Mouse (Mus musculus): Measurements from ENCODE around the gene Olfr1233. TPM values are rescaled to one million over a fixed set of nuclear protein-coding genes. Genes with fewer than 3 reads are reported as not detected.

The Olfr1233 gene
- polyA plus RNA-seq (2017; shearing (Covaris generic)), result not detected

GRCm38 (mm10) chr2:89342298-89342697, at the start of gene Olfr1233:
Olfr1233 (minus strand) TSS chr2:89342398.

GRCm38 (mm10) chr2:89364765-89365164, 22.6 kb upstream of the Olfr1233 start, which contains the start of gene Olfr1234:
Olfr1234 (minus strand) TSS chr2:89364865.

GRCm38 (mm10) chr2:89329575-89329974, 12.6 kb downstream of the Olfr1233 start, which contains the start of gene Olfr1232:
Olfr1232 (minus strand) TSS chr2:89329675.

GRCm38 (mm10) chr2:89306974-89307373, 35.2 kb downstream of the Olfr1233 start, which contains the start of gene Olfr1231:
Olfr1231 (minus strand) TSS chr2:89307074.

GRCm38 (mm10) chr2:89297168-89297567, 45.0 kb downstream of the Olfr1233 start, which contains the start of gene Olfr1230:
Olfr1230 (minus strand) TSS chr2:89297268.

GRCm38 (mm10) chr2:89287914-89288313, 54.3 kb downstream of the Olfr1233 start, which contains the start of gene Olfr1229:
Olfr1229 (minus strand) TSS chr2:89288014.

Other genes with a start within 250 kb of the Olfr1233 start
- gene Olfr1220, start 235.6 kb downstream of the Olfr1233 start, polyA plus RNA-seq (2017; shearing (Covaris generic)), result not detected
- not detected for gene Olfr1221, start 225.1 kb downstream of the Olfr1233 start, polyA plus RNA-seq (2017; shearing (Covaris generic))
- gene Olfr1222, start 209.3 kb downstream of the Olfr1233 start, polyA plus RNA-seq (2017; shearing (Covaris generic)), result not detected
- not detected for gene Olfr1223, start 190.8 kb downstream of the Olfr1233 start, polyA plus RNA-seq (2017; shearing (Covaris generic))
- gene Olfr1224-ps1, start 178.3 kb downstream of the Olfr1233 start, polyA plus RNA-seq (2017; shearing (Covaris generic)), result not detected
- gene Olfr1225, start 167.7 kb downstream of the Olfr1233 start, polyA plus RNA-seq (2017; shearing (Covaris generic)), result not detected
- gene Olfr1226, start 142.3 kb downstream of the Olfr1233 start, polyA plus RNA-seq (2017; shearing (Covaris generic)), result not detected
- gene Olfr1228, start 88.3 kb downstream of the Olfr1233 start, polyA plus RNA-seq (2017; shearing (Covaris generic)), result not detected
- gene Olfr1229, start 54.4 kb downstream of the Olfr1233 start, polyA plus RNA-seq (2017; shearing (Covaris generic)), result not detected
- gene Olfr1230, start 45.1 kb downstream of the Olfr1233 start, polyA plus RNA-seq (2017; shearing (Covaris generic)), result not detected
- not detected for gene Olfr1231, start 35.3 kb downstream of the Olfr1233 start, polyA plus RNA-seq (2017; shearing (Covaris generic))
- gene Olfr1232, start 12.7 kb downstream of the Olfr1233 start, polyA plus RNA-seq (2017; shearing (Covaris generic)), result not detected
- not detected for gene Olfr1234, start 22.5 kb upstream of the Olfr1233 start, polyA plus RNA-seq (2017; shearing (Covaris generic))
- gene Olfr1238, start 67.3 kb upstream of the Olfr1233 start, polyA plus RNA-seq (2017; shearing (Covaris generic)), result not detected
- not detected for gene Olfr1239, start 78.0 kb upstream of the Olfr1233 start, polyA plus RNA-seq (2017; shearing (Covaris generic))
- not detected for gene Olfr1240, start 100.6 kb upstream of the Olfr1233 start, polyA plus RNA-seq (2017; shearing (Covaris generic))
- not detected for gene Olfr1241, start 144.7 kb upstream of the Olfr1233 start, polyA plus RNA-seq (2017; shearing (Covaris generic))
- gene Olfr1242, start 155.9 kb upstream of the Olfr1233 start, polyA plus RNA-seq (2017; shearing (Covaris generic)), result not detected
- not detected for gene Olfr1243, start 189.1 kb upstream of the Olfr1233 start, polyA plus RNA-seq (2017; shearing (Covaris generic))
- gene Olfr1245, start 236.0 kb upstream of the Olfr1233 start, polyA plus RNA-seq (2017; shearing (Covaris generic)), result not detected